Mouse (Mus musculus) left cerebral cortex, adult 2 months (tissue): Measurements from ENCODE around the gene Olfr2. TPM values are rescaled to one million over a fixed set of nuclear protein-coding genes. Genes with fewer than 3 reads are reported as not detected.

ENCODE experiments used
- DNase-seq, 2 experiments: peaks; one replicate each; pipeline ENCODE4 v3.0.0; 2021 to 2022; ENCODE audit warnings: low spot score in 2 of 2, mixed read lengths in 1 of 2; ENCODE audit errors: extremely low spot score in 1 of 2
- H3K27ac ChIP-seq: fragments of 200-600 bp; 2 replicates; pipeline ENCODE4 v1.8.1; 2022
- H3K4me3 ChIP-seq: fragments of 200-600 bp; 2 replicates; pipeline ENCODE4 v1.8.1; 2022
- CTCF ChIP-seq: fragments of 200-600 bp; IDR thresholded peaks from 2 replicates; pipeline ENCODE4 v1.8.1; 2022; ENCODE audit warnings: antibody characterized with exemption, mild to moderate bottlenecking, moderate library complexity
- intact Hi-C: fragments of 180-260 bp; cut with DNase I; formaldehyde crosslinking; loops from one replicate; pipeline ENCODE4 v1.15.1; 2025
- total RNA-seq, 2 experiments: library from RNA; stranded (reverse); gene quantifications; 2 replicates each; pipeline ENCODE4 v1.2.3; 2021

Olfr2 gene
- total RNA-seq, 2 experiments from 2014 or later, result not detected

DNA sequence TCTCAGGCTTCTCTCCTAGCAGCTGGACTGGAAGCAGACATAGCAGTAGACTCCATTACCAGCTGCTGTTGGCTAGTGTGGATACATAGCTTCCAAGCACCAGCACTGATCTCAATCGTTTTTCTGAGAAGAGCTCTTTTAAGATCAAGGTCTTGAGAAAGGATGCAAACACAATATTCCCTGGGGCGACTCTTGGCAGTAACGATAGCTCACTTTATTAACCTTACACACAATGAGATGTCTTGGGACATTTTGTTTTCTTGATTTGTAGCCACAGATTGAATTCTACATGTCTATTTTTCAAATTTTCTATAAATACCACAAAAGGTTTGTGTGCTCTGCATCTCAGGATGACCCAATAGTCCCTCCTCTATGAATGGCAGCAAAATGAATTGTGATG lies 57.7 kb downstream of the Olfr2 start, which contains the start of gene Olfr710:
Gene Olfr710, minus strand, starts transcription at position 101 of the 400 bp plus-strand sequence.
- no peak within 1 kb of the TSS for H3K27ac ChIP-seq
- no peak within 1 kb of the TSS for H3K4me3 ChIP-seq
- intact Hi-C loops, result no loop called here
- TF ChIP-seq CTCF, result no peak
- DNase-seq, result no peak

Other genes starting within 250 kb of the Olfr2 start
- not detected for gene Olfr699, start 212.9 kb downstream of the Olfr2 start, total RNA-seq
- not detected for gene Olfr700, start 197.2 kb downstream of the Olfr2 start, total RNA-seq
- gene Olfr701, start 191.9 kb downstream of the Olfr2 start, total RNA-seq, result not detected
- gene Olfr702, start 172.2 kb downstream of the Olfr2 start, total RNA-seq, result not detected
- gene Olfr703, start 162.7 kb downstream of the Olfr2 start, total RNA-seq, result not detected
- not detected for gene Olfr704, start 142.9 kb downstream of the Olfr2 start, total RNA-seq
- gene Olfr705, start 129.2 kb downstream of the Olfr2 start, total RNA-seq, result not detected
- not detected for gene Olfr706, start 117.9 kb downstream of the Olfr2 start, total RNA-seq
- not detected for gene Olfr707, start 104.8 kb downstream of the Olfr2 start, total RNA-seq
- gene Olfr1532-ps1, start 98.1 kb downstream of the Olfr2 start, total RNA-seq, result not detected
- gene Olfr709-ps1, start 73.9 kb downstream of the Olfr2 start, total RNA-seq, result not detected
- gene Olfr710, start 57.8 kb downstream of the Olfr2 start, total RNA-seq, result not detected
- not detected for gene Olfr6, start 42.1 kb downstream of the Olfr2 start, total RNA-seq
- not detected for gene Olfr711, start 30.6 kb downstream of the Olfr2 start, total RNA-seq
- not detected for gene Olfr713, start 25.1 kb upstream of the Olfr2 start, total RNA-seq
- not detected for gene Olfr714, start 64.9 kb upstream of the Olfr2 start, total RNA-seq
- not detected for gene Olfr17, start 87.1 kb upstream of the Olfr2 start, total RNA-seq
- not detected for gene Olfr715b, start 104.3 kb upstream of the Olfr2 start, total RNA-seq
- gene Olfr715, start 125.0 kb upstream of the Olfr2 start, total RNA-seq, result not detected
- gene Olfr716, start 132.3 kb upstream of the Olfr2 start, total RNA-seq, result not detected
- not detected for gene Nlrp14, start 160.9 kb upstream of the Olfr2 start, total RNA-seq
- not detected for gene Rbmxl2, start 203.4 kb upstream of the Olfr2 start, total RNA-seq